Mouse (Mus musculus): ENCODE measurements around the gene Setd6.

Gene Setd6

DNA sequence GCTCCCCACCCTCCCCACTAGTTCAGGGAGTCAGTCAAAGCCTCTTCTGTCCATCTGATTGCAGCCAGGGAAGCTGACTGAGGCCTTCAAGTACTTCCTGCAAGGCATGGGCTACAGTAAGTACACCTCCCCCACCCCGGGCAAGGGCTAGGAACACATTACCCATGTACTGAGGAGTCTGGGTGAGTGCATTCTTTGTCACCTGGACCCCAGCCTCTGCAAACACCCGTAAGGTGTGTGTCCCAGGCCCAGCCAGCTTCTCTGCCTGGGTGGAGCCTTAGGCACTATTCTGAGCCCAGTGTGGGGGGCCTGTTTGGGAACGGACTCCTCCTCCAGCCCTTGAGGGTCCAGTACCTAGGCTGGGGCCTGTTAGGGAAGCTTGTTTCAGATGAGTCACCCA is 4.7 kb upstream of the Setd6 start:
- DNase-seq (ENCODE audit: low spot score), result no peak

DNA sequence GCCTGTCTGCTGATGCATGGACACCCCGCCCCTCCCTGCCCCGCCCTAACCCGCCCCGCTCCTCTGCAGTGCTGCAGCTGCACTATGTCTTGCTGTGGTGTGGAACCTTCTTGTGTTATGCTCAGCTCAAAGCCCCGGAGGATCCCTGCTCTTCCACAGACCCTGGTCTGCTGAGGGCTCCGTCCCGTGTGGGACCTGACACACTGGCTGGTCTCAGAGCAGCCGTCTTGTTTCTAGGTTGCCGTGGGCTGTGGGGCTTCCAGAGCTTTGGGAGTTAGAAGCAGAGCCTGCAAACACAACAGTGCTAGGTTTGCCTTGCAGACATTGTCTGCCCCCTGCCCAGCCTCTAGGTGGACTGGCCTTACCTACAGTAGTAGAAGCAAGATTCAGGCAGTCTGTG is 3.3 kb upstream of the Setd6 start:
- no peak for DNase-seq (ENCODE audit: low spot score)

GRCm38 (mm10) chr8:95713100-95714010 is 2.3 kb upstream of the Setd6 start:
- peak; percentile 64 for DNase-seq (ENCODE audit: low spot score)

DNA sequence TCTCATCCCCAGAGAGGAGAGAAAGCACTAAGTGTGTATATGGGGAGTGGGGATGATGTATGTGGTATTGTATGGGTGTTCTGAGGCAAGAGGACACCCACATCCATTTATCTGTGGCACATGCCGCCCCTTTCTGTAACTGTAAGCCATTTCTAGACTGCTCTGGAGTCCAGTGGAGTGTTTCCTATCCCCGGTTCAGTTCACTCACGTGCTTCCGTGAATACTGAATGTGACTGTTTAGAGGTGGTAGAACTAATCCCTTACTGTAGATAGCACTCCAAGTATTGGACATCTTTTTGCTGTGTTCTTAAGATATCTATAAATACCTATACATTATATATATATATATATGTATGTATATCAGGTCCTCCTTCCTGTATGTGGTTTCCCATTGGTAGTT is 1.3 kb upstream of the Setd6 start:
- DNase-seq (ENCODE audit: low spot score), result no peak

GRCm38 (mm10) chr8:95714837-95715413 is 756 bp upstream of the Setd6 start:
- no peak for DNase-seq (ENCODE audit: low spot score)

DNA sequence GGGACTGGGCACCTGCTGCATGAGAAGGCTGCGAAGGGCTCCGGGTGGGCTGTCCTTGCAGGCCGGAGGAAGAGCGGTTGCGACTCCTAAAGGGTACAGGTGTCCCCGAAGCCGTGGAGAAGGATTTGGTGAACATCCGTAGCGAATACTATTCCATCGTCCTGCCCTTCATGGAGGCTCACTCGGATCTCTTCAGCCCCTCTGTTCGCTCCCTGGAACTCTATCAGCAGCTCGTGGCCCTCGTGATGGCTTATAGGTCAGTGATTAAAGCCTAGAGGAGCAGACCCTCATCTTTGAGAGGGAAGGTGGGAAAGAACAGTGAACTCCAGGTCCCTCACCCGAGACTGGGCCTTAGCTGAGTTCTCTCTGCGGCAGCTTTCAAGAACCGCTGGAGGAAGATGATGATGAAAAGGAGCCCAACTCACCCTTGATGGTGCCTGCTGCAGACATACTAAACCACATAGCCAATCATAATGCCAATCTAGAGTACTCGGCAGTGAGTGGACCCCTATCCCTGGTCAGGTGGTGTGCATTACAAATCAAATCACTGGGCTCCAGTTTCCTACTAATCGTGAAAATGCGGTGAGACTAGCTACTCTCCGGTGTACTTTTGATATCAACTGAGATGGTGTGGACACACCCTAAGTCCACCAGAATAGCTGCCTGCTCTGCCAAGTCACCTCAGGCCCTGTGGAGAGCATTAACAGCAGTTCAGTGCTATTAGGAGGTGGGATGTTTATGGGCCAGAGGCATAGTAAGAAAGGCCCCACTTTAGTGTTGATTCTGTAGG is 1.1 kb downstream of the Setd6 start:
- peak; percentile 37 for DNase-seq (ENCODE audit: low spot score)

DNA sequence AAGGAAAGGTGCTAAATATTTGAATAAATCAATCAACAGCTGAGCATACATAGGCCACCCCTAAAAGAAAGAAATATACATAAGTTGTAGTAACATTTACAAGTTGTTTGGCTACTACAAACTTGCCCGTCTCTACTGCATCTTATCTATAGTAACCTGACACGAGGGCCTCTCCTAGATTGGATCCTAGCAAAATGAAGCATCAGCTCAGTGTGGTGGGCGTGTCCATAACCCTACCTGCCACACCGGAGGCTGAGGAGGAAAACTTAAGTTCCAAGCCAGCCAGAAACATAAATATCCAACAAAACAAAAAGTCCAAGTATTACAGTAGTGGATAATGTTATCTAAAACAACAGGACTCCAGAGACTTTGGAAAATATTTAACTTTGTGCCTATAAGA is 11.9 kb downstream of the Setd6 start:
- DNase-seq (ENCODE audit: low spot score), result no peak

DNA sequence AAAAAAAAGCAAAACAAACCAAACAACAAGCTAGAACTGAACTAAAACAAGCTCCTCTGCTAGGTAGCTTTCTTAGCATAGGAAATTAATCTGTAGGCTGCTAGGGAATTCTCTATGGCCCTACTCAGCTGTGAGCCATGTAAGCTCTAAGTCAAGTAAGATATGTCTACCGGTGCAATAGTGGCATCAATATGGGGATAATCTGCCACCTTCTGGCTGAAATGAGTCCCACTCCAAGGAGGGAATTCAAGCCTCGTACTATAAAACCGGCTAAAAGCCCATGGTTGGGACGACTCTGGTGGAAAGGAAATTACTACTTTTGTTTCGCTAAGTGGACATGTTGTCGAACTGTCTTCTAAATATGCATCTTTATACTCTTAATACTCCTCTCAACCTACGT is 22.9 kb downstream of the Setd6 start:
- peak; percentile 18 for DNase-seq (ENCODE audit: low spot score)

DNA sequence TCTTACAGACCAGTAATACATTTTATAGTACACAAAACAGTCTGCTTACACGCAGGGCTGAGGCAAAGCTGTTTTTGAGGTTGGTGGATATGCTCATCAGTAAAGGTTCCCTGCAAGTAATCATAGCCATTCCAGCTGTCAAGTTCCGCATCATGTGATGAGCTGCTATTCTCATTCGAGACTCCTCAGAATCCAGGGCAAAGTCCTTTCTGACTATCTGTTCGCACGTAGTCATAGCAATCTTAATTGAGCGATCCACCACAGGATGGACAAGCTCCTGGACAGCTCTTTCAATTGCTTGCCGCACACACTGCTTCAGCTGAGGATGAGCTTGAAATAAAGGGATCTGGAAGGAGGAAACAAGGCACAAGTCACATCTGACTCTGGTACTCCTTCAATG is 26.1 kb downstream of the Setd6 start:
- peak; percentile 30 for DNase-seq (ENCODE audit: low spot score)

- DNase-seq (ENCODE audit: low spot score), result no peak
Observed at GRCm38 (mm10) chr8:95748028-95748427, 32.3 kb downstream of the Setd6 start.

GRCm38 (mm10) chr8:95751924-95752323 is 36.2 kb downstream of the Setd6 start:
- DNase-seq (ENCODE audit: low spot score), result no peak

DNA sequence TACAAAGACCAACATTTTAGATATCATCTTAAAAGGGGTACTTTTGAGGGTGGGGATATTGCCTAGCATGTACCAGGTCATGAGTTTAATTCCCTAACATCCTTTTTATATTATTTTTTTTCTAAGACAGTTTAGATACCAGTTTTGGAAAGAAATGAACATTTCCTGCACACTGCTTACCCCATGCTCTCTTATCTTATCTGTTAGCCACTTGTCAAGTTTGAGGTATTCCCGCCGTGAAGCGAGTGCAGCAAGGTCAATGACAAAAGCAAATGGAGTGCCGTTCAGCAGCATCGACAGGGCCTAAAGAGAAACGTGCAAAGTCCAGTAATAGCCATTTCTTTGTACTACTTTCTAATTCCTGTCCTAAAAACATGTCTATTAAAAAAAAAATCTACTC is 44.6 kb downstream of the Setd6 start:
- no peak for DNase-seq (ENCODE audit: low spot score)

DNA sequence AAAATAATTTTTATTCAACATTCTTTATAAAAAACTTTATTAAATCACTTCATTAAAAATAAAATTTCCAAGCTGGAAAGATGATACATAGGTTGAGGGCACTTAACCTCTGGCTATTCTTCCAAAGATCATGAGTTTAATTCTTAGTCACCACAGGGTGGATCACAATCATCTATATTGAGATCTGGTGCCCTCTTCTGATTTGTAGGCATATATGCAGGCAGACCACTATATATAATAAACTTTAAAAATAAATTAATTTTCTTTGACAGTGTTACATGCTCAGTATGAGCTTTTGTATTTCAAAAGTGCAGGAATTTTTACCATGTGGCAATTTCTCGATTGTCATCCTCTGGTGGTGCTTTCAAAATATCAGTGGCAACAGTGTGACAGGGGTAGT is 48.5 kb downstream of the Setd6 start:
- no peak for DNase-seq (ENCODE audit: low spot score)
